In the genomic region with DNA sequence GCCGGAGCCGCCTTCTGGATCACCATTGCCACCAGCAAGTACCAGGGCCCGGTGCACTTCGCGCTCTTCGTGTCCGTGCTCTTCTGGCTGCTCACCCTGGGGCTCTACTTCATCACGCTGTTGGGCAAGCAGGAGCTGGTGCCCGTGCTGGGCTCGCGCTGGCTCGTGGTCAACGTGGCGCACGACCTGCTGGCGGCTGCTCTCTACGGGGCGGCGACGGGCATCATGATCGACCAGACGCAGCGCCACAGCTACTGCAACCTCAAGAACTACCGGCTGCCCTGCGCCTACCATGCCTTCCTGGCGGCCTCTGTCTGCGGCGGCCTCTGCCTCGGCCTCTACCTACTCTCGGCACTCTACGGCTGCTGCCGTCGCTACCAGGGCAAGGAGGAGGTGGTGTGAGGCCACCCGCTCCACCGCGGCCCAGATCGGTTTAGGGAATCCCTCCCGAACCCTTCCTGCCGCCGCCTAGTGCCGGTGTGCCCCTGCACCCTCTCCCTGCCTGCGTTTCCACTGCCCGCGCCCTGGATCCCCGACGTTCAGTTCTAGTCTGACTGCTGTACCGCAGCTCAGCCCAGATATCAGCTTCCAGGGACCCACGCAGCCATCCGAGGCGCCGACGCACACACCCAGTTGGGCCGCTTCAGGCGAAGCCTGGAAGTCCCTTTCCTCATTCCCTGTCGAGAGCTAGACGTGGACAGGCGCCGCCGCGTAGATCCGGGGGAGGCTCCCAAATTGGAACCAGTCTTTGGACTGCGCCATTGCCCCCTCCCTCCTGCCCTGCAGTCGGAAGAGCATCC, we compare ENCODE assay signal across 8 mouse cellular contexts. TPM values are rescaled to one million over a fixed set of nuclear protein-coding genes. Genes with fewer than 3 reads are reported as not detected.
DNase-seq lines count a peak whose midpoint lies in the region; ATAC-seq and TF ChIP-seq lines count a peak whose summit lies in the region.

No protein-coding gene starts in this region.

- peak overlapping the region; percentile 73 for H3K4me3 ChIP-seq in heart, adult 2 months
- peak overlapping the region; percentile 62 for H3K4me3 ChIP-seq in liver, embryonic 15.5 days (replicated peaks)

- no peaks in the 10 kb centered on the region for H3K9me3 ChIP-seq in liver, embryonic 15.5 days (replicated peaks)

- 0 out of 2 replicates have a peak, but pooled peaks have one; percentile 29 for TF ChIP-seq EP300 in heart, adult 2 months (IDR thresholded peaks at IDR 0.05; ENCODE audit: insufficient read depth, low read depth, low read length)

- peak; percentile 1; the same call in 1 of the 2 replicates for TF ChIP-seq CTCF in heart, adult 2 months (IDR thresholded peaks at IDR 0.05)

- peak; percentile 77 for TF ChIP-seq POLR2A in heart, adult 2 months (IDR thresholded peaks at IDR 0.05; ENCODE audit: insufficient read depth, low read depth, low read length)

- H3K36me3 ChIP-seq in heart, adult 2 months (ENCODE audit: control insufficient read depth, insufficient read depth, low read length): no peaks in the 10 kb centered on the region
- H3K36me3 ChIP-seq in liver, embryonic 15.5 days (replicated peaks): no peaks in the 10 kb centered on the region

- 0 out of 2 replicates have a peak, but pooled peaks have one; percentile 11 for ATAC-seq in liver, embryonic 15.5 days (ENCODE audit: insufficient read depth)

- peaks cover 20% of the 10 kb centered on the region for H3K4me1 ChIP-seq in heart, adult 2 months (ENCODE audit: control insufficient read depth, insufficient read depth, low read length)
- H3K4me1 ChIP-seq in liver, embryonic 15.5 days (replicated peaks): peaks cover 60% of the 10 kb centered on the region

- DNase-seq in 3134 (ENCODE audit: extremely low read depth, insufficient read length, low spot score) (peak; percentile 82), ZHBTc4 (ENCODE audit: low read depth, low spot score) (peak; percentile 66)
- peak; percentile 65 for DNase-seq in embryo, embryonic 10.5 days (ENCODE audit: low spot score)
- peak; percentile 81 to 83 for DNase-seq in heart, adult 2 months
- DNase-seq in kidney, adult 11 months: peak; percentile 60
- DNase-seq in neural tube, embryonic 10.5 days (ENCODE audit: extremely low spot score, low spot score): peak; percentile 77
- peak; percentile 45 for DNase-seq in testis, postnatal 14 days (ENCODE audit: low spot score)

- 1% methylated on average over 63 of the region's 63 CpGs for WGBS in heart, adult 2 months
- whole genome bisulfite sequencing in liver, embryonic 15.5 days (ENCODE audit: insufficient replicate concordance): 2% methylated on average over 63 of the region's 63 CpGs

- no peaks in the 10 kb centered on the region for H3K27me3 ChIP-seq in heart, adult 2 months (ENCODE audit: control insufficient read depth, insufficient read depth, low read length)
- peaks cover 53% of the 10 kb centered on the region for H3K27me3 ChIP-seq in liver, embryonic 15.5 days

- peak overlapping the region; percentile 74 for H3K4me2 ChIP-seq in liver, embryonic 15.5 days

- H3K27ac ChIP-seq in heart, adult 2 months: peak overlapping the region; percentile 96
- H3K27ac ChIP-seq in liver, embryonic 15.5 days (replicated peaks): peak overlapping the region; percentile 78

- no peaks in the 10 kb centered on the region for H3K79me2 ChIP-seq in heart, adult 2 months (replicated peaks; ENCODE audit: control insufficient read depth, insufficient read depth, low read length)

- intact Hi-C loops in heart, adult 2 months (cut with DNase I): loop anchor here (5.0 to 10.0 kb wide), 3 partner anchors 56 to 213 kb away; a partner anchor contains a TSS

- H3K9ac ChIP-seq in heart, adult 2 months (ENCODE audit: low read depth, low read length): peak overlapping the region; percentile 97
- H3K9ac ChIP-seq in liver, embryonic 15.5 days: peak overlapping the region; percentile 52

RNA-seq across cellular contexts. Expression of a gene that starts 0.8 kb away (rescaled TPM):
- total RNA-seq in heart, adult 2 months (2021): 10 to 100 TPM; 21.1 to 21.9 TPM
- polyA plus RNA-seq in heart, adult 2 months (2012; rRNA removed): 55.0 and 61.4 TPM in 2 replicates
- 3.2 and 4.7 TPM in 2 replicates for polyA plus RNA-seq in liver, embryonic 15.5 days (2015; fragmentation: Nextera tagmentation; extraction: Ambion mirVana)

RNA-seq across cellular contexts. Expression of a gene that starts 15.8 kb away (rescaled TPM):
- 10 to 100 TPM; 20.2 to 20.3 TPM for total RNA-seq in heart, adult 2 months (2021)
- 27.6 and 33.6 TPM in 2 replicates for polyA plus RNA-seq in heart, adult 2 months (2012; rRNA removed)
- polyA plus RNA-seq in liver, embryonic 15.5 days (2015; fragmentation: Nextera tagmentation; extraction: Ambion mirVana): 8.8 and 10.1 TPM in 2 replicates

RNA-seq across cellular contexts. Expression of a gene that starts 19.1 kb away (rescaled TPM):
- 10 to 100 TPM; 10.0 to 14.4 TPM for total RNA-seq in heart, adult 2 months (2021)
- 9.9 and 13.1 TPM in 2 replicates for polyA plus RNA-seq in heart, adult 2 months (2012; rRNA removed)
- polyA plus RNA-seq in liver, embryonic 15.5 days (2015; fragmentation: Nextera tagmentation; extraction: Ambion mirVana): 19.9 and 25.0 TPM in 2 replicates

RNA-seq across cellular contexts. Expression of a gene that starts 54.1 kb away (rescaled TPM):
- 1 to 10 TPM; 4.7 to 5.9 TPM for total RNA-seq in heart, adult 2 months (2021)
- polyA plus RNA-seq in heart, adult 2 months (2012; rRNA removed): 11.6 and 19.0 TPM in 2 replicates
- polyA plus RNA-seq in liver, embryonic 15.5 days (2015; fragmentation: Nextera tagmentation; extraction: Ambion mirVana): 0.12 TPM in 1 of 2 replicates, not detected in the other

RNA-seq across cellular contexts. Expression of a gene that starts 57.7 kb away (rescaled TPM):
- total RNA-seq in heart, adult 2 months (2021): 10 to 100 TPM; 18.2 to 21.3 TPM
- polyA plus RNA-seq in heart, adult 2 months (2012; rRNA removed): 15.1 and 21.4 TPM in 2 replicates
- polyA plus RNA-seq in liver, embryonic 15.5 days (2015; fragmentation: Nextera tagmentation; extraction: Ambion mirVana): 10.5 and 11.1 TPM in 2 replicates

Comparison
In these comparisons a context has a peak if more than half of its experiments do, and no peak if none do; other contexts are left out.
1. Peak in every context shown above with its lines: DNase-seq, ATAC-seq, H3K4me3 ChIP-seq and H3K27ac ChIP-seq.